Mouse (Mus musculus): Measurements from ENCODE around the gene Iscu.

DNA sequence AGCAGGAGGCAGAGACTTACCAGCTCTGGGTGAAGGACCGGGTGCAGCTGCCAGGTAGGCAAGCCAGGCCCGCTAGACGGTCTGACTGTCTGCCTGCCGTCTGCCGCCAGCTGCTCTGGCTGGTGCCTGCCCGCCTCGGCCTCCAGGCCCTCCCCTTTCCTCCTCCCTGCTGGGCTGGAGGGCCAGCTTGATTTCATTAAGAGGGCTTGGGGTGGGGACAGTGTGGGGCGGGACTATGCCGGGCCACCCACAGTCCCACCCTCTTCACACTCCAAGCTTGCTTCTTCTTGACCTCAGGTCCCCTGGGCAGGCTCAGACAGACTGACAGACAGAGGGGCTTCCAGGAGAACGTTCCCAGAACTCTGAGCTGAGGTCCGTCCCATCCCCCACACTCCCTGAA lies 27.7 kb downstream of the Iscu start, which contains the start of gene Tmem119:
- no peak for TF ChIP-seq CTCF (IDR thresholded peaks at IDR 0.05; ENCODE audit: low read depth)
- no peak for TF ChIP-seq EP300 (IDR thresholded peaks at IDR 0.05; ENCODE audit: low read depth)

Data from heart, postnatal 0 days (tissue).